Mouse (Mus musculus): ENCODE results near the gene Eif3i. TPM values are rescaled to one million over a fixed set of nuclear protein-coding genes. Genes with fewer than 3 reads are reported as not detected.

Gene Eif3i
- 259 and 264 TPM in 2 replicates for polyA plus RNA-seq (2016; fragmentation: Nextera tagmentation; extraction: Ambion mirVana)

DNA sequence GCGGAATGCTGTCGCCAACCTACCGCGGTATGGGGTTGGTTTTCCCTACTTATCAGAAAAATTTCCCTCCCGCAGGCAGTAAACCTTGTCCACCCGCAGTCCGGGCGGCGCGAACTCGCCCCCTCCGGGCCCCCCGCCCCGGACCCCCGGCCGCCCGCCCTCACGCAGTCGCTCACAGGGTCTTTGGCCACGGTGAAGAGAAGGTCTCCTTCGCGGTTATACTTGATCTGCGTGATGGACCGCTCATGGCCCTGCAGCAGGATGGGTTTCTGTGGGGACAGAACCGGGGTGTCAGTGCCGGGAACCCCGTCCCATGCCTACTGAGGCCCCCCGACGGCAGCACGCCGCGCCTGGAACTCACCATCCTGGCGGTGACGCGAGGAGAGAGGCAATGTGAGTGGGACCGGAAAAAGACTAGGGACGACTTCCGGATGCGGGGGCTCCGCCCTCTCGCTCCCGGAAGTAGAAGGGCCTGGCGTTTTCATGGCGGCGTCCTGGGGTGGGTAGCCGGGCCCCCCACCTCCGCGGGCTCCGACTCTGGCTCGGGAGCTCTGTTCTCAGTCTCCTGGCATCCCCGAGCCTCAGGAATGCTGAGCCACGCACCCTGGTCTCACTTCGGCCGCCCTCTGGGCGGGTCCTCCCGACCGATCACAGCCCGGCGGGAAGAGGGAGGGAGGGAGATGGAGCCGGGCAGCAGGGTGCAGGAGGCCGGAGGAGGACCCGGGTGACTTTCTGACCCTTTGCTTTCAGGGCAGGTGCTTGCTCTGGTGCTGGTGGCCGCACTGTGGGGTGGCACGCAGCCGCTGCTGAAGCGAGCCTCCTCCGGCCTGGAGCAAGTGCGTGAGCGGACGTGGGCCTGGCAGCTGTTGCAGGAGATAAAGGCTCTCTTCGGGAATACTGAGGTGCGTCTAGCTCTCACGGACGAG, at the start of gene Eif3i, which contains the start of gene Tmem234:
Eif3i (minus strand) TSS at position 416 of the 926 bp plus-strand sequence.
Tmem234 (plus strand) TSS at position 436 of the 926 bp plus-strand sequence.
- H3K4me1 ChIP-seq (replicated peaks): peaks cover 23% of the 10 kb centered on the region
- peak; percentile 79 for ATAC-seq (ENCODE audit: insufficient number of reproducible peaks, insufficient read depth, low FRiP score, low TSS enrichment, low read depth)
- WGBS: under 1% methylated on average over 74 of the region's 74 CpGs
- H3K9ac ChIP-seq (replicated peaks): peak within 1 kb of the TSS; percentile 92
- peak within 1 kb of the TSS; percentile 66 for H3K27ac ChIP-seq
- H3K4me3 ChIP-seq (replicated peaks): peak within 1 kb of the TSS; percentile 95
- H3K9me3 ChIP-seq: no peaks in the 10 kb centered on the region
- H3K27me3 ChIP-seq: no peaks in the 10 kb centered on the region
- H3K4me2 ChIP-seq: peak within 1 kb of the TSS; percentile 83
- H3K36me3 ChIP-seq: peaks cover 65% of the 10 kb centered on the region

DNA sequence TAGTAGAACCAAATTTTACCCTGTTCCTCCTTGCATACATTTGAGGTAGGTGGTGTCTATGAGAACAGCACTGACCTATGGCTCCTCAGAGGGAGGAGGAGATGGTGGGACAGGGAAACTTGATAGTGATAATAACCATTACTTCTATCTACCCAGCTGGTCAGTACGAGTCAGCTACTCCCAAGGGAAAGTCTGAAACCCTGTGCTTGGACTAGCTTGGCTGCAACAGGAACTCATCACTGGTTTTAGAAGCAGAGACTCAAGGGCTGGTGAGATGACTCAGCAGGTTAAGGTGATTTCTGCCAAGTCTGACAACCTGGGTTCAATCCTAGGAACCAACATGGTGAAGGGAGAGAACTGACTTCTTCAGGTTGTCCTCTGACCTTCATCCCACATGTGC, 48.2 kb upstream of the Eif3i start:
- Histone ChIP-seq H3K9me3 (no peaks in the 10 kb centered on the region), H3K9ac (replicated peaks) (no peak overlapping the region), H3K4me2 (no peak overlapping the region), H3K27ac (no peak overlapping the region), H3K27me3 (no peaks in the 10 kb centered on the region), H3K4me3 (replicated peaks) (no peak overlapping the region), H3K4me1 (replicated peaks) (no peaks in the 10 kb centered on the region), H3K36me3 (peaks cover 97% of the 10 kb centered on the region)
- ATAC-seq (ENCODE audit: insufficient number of reproducible peaks, insufficient read depth, low FRiP score, low TSS enrichment, low read depth): no peak
- WGBS: 72% methylated on average over 1 of the region's 1 CpGs

GRCm38 (mm10) chr4:129645204-129645603, 44.8 kb upstream of the Eif3i start:
- ATAC-seq (ENCODE audit: insufficient number of reproducible peaks, insufficient read depth, low FRiP score, low TSS enrichment, low read depth): no peak
- WGBS: 89% methylated on average over 6 of the region's 6 CpGs

DNA sequence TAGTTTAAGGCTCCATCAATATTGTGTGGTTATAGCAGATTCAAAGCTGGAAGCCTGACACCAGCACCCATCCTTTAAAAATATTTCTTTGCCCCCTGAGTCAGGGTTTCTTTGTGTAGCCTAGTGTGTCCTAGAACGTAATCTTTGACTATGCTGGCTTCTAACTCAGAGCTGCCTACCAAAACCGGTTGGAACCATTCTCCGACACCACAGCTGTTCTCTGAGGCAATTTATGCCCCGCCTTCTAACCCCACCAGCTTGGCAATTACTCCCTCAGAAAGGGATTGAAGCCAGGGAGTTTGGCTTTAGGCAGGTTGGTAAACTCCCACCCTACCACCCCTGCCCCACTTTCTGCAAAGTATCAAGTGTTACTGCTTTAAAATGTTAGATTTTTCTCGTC, 41.3 kb upstream of the Eif3i start:
- Histone ChIP-seq H3K9ac (replicated peaks) (no peak overlapping the region), H3K36me3 (peaks cover 62% of the 10 kb centered on the region), H3K4me2 (peak overlapping the region; percentile 94), H3K4me3 (replicated peaks) (peak overlapping the region; percentile 67; the same call in 1 of the 2 replicates), H3K4me1 (replicated peaks) (peaks cover 26% of the 10 kb centered on the region), H3K9me3 (no peaks in the 10 kb centered on the region), H3K27me3 (no peaks in the 10 kb centered on the region), H3K27ac (no peak overlapping the region)
- no peak for ATAC-seq (ENCODE audit: insufficient number of reproducible peaks, insufficient read depth, low FRiP score, low TSS enrichment, low read depth)
- whole genome bisulfite sequencing: 39% methylated on average over 5 of the region's 5 CpGs

More at GRCm38 (mm10) chr4:129645204-129645603, 44.8 kb upstream of the Eif3i start:
- Histone ChIP-seq H3K4me1 (replicated peaks) (peaks cover 6% of the 10 kb centered on the region; the same call in 1 of the 2 replicates), H3K27ac (no peak overlapping the region), H3K36me3 (peaks cover 71% of the 10 kb centered on the region), H3K4me2 (no peak overlapping the region), H3K9me3 (no peaks in the 10 kb centered on the region), H3K27me3 (no peaks in the 10 kb centered on the region), H3K9ac (replicated peaks) (no peak overlapping the region), H3K4me3 (replicated peaks) (no peak overlapping the region)

GRCm38 (mm10) chr4:129640638-129641467, 40.4 kb upstream of the Eif3i start, which contains the start of gene Txlna:
TSS of gene Txlna (minus strand) at chr4:129641065.
- under 1% methylated on average over 60 of the region's 60 CpGs for WGBS
- ATAC-seq (ENCODE audit: insufficient number of reproducible peaks, insufficient read depth, low FRiP score, low TSS enrichment, low read depth): peak; percentile 96
- no peaks in the 10 kb centered on the region for H3K9me3 ChIP-seq
- peak within 1 kb of the TSS; percentile 67 for H3K4me3 ChIP-seq (replicated peaks)
- peak within 1 kb of the TSS; percentile 94 for H3K4me2 ChIP-seq
- H3K9ac ChIP-seq (replicated peaks): peak within 1 kb of the TSS; percentile 84
- H3K27me3 ChIP-seq: no peaks in the 10 kb centered on the region
- peaks cover 62% of the 10 kb centered on the region for H3K36me3 ChIP-seq
- H3K27ac ChIP-seq: peak within 1 kb of the TSS; percentile 93
- peaks cover 26% of the 10 kb centered on the region for H3K4me1 ChIP-seq (replicated peaks)

DNA sequence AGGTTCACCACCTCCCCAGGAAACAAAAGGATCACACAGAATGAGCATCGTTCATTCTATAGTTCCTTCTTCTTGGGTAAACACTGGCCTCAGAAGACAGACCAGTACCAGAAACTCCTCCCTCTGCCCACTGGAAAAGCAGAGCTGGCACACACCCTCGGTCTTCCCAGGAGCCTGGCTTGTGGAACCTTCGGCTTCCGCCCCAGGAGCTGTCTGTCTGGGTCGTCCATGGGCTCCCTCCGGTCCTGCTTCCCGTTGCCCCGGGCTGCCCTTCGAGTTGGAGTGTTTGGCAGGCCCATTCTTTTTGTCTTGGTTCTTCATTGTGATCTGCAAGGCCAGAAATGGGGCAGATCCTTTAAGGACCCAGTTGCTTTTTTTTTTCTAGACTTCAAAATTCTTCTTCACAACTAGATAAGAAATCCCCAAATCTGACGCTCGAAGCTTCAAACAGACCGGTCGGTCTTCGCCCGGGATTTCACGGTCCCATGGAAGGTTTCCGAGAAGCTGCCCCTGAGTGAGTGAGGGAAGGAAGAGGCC, 39.7 kb upstream of the Eif3i start:
- 8% methylated on average over 17 of the region's 17 CpGs for WGBS
- ATAC-seq (ENCODE audit: insufficient number of reproducible peaks, insufficient read depth, low FRiP score, low TSS enrichment, low read depth): no peak
- Histone ChIP-seq H3K4me1 (replicated peaks) (peaks cover 26% of the 10 kb centered on the region), H3K36me3 (peaks cover 62% of the 10 kb centered on the region), H3K4me3 (replicated peaks) (peak overlapping the region; percentile 67), H3K9ac (replicated peaks) (peak overlapping the region; percentile 84), H3K4me2 (peak overlapping the region; percentile 94), H3K9me3 (no peaks in the 10 kb centered on the region), H3K27ac (peak overlapping the region; percentile 93), H3K27me3 (no peaks in the 10 kb centered on the region)

DNA sequence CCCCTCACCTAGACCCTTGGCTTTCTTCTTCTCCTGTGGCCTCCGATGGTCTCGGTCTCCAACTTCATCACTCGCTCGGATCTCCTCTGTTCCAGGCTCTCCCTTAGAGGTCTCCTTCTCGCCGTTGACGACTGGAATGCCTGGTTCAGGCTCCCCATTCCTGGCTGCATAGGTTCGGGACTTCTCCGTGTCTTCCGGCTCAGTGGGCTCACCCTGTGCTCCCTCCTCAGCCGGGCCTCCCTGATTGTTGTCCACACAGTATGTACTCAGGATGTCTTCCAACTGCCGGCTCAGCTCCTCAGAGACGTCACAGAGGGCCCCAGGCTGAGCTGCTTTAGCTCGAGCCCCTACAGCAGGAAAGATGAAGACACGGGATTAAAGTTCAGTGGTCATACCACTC, 38.8 kb upstream of the Eif3i start:
- 92% methylated on average over 15 of the region's 15 CpGs for WGBS
- peak overlapping the region; percentile 67 for H3K4me3 ChIP-seq (replicated peaks)
- H3K4me2 ChIP-seq: peak overlapping the region; percentile 94
- no peak overlapping the region for H3K27ac ChIP-seq
- H3K27me3 ChIP-seq: no peaks in the 10 kb centered on the region
- H3K9ac ChIP-seq (replicated peaks): 0 out of 2 replicates have a peak overlapping the region, but pooled peaks have one; percentile 84
- H3K9me3 ChIP-seq: no peaks in the 10 kb centered on the region
- peaks cover 62% of the 10 kb centered on the region for H3K36me3 ChIP-seq
- no peak for ATAC-seq (ENCODE audit: insufficient number of reproducible peaks, insufficient read depth, low FRiP score, low TSS enrichment, low read depth)
- peaks cover 26% of the 10 kb centered on the region for H3K4me1 ChIP-seq (replicated peaks)

DNA sequence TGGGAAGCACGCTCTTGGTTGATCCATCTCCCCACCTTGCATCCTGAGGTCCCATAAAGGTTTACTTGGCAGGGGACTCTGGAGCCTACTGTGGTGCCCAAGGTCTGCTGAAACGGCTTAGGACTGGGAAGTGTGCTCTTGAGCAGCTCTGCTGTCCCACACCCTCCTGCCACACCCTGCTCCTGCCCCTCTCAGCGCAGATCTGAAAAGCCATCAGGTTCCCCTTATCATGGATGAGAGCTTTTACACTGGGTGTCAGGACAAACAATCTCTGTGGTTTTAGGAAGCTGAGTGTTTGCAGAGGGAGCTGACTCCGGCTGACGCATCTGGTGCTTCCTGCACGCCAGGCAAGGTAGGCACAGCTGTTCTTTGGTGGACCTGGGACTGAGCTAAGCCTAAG, 33.4 kb upstream of the Eif3i start:
- 97% methylated on average over 6 of the region's 6 CpGs for WGBS
- ATAC-seq (ENCODE audit: insufficient number of reproducible peaks, insufficient read depth, low FRiP score, low TSS enrichment, low read depth): no peak
- Histone ChIP-seq H3K27ac (no peak overlapping the region), H3K4me1 (replicated peaks) (peaks cover 9% of the 10 kb centered on the region), H3K27me3 (no peaks in the 10 kb centered on the region), H3K36me3 (peaks cover 98% of the 10 kb centered on the region), H3K4me2 (no peak overlapping the region), H3K9ac (replicated peaks) (no peak overlapping the region), H3K9me3 (no peaks in the 10 kb centered on the region), H3K4me3 (replicated peaks) (no peak overlapping the region)

- H3K27me3 ChIP-seq: no peaks in the 10 kb centered on the region
- no peak overlapping the region for H3K4me3 ChIP-seq (replicated peaks)
- no peak for ATAC-seq (ENCODE audit: insufficient number of reproducible peaks, insufficient read depth, low FRiP score, low TSS enrichment, low read depth)
- no peaks in the 10 kb centered on the region for H3K9me3 ChIP-seq
- H3K27ac ChIP-seq: no peak overlapping the region
- peaks cover 100% of the 10 kb centered on the region for H3K36me3 ChIP-seq
- no peaks in the 10 kb centered on the region for H3K4me1 ChIP-seq (replicated peaks)
- WGBS: 89% methylated on average over 12 of the region's 12 CpGs
- H3K4me2 ChIP-seq: no peak overlapping the region
- H3K9ac ChIP-seq (replicated peaks): no peak overlapping the region
Measured at GRCm38 (mm10) chr4:129631867-129632266, 31.4 kb upstream of the Eif3i start.

DNA sequence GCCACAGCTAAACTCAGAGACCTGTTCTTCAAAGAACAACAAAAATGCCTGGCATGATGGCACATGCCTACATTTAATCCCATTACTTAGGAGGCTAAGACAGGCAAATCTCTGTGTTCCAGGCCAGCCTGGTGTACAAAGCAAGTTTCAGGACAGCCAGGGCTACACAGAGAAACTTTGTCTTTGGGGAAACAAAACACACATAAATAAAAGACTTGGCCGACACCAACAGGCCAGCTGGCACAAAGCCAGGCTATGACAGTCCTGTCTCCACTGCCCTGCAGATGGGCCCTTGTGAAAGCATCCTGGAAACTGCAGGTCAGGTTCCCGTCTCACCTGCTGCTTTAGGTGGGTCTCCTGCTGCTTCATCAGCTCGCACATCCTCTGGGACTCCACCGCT, 30.5 kb upstream of the Eif3i start:
- peaks cover 100% of the 10 kb centered on the region for H3K36me3 ChIP-seq
- no peak for ATAC-seq (ENCODE audit: insufficient number of reproducible peaks, insufficient read depth, low FRiP score, low TSS enrichment, low read depth)
- 86% methylated on average over 4 of the region's 4 CpGs for WGBS

More for the DNA sequence above, 30.5 kb upstream of the Eif3i start:
- Histone ChIP-seq H3K9me3 (no peaks in the 10 kb centered on the region), H3K27me3 (no peaks in the 10 kb centered on the region), H3K4me1 (replicated peaks) (no peaks in the 10 kb centered on the region; the same call in 1 of the 2 replicates), H3K4me3 (replicated peaks) (no peak overlapping the region), H3K4me2 (no peak overlapping the region), H3K9ac (replicated peaks) (no peak overlapping the region), H3K27ac (no peak overlapping the region)
